Mouse (Mus musculus) MEL (cell line): Measurements from ENCODE around the gene Sptbn1. TPM values are rescaled to one million over a fixed set of nuclear protein-coding genes. Genes with fewer than 3 reads are reported as not detected.

Experiments used
- DNase-seq: peaks from one replicate; pipeline ENCODE4 v3.0.0; 2011; ENCODE audit warnings: low read depth, low spot score
- H3K27ac ChIP-seq: 2 replicates; pipeline ENCODE4 v1.5.1; 2012; ENCODE audit warnings: low read depth, mild to moderate bottlenecking, control low read depth, low read length, moderate library complexity; ENCODE audit not compliant: control insufficient read depth
- H3K27me3 ChIP-seq, 2 experiments: fragments of 150-350 bp in 1 of 2; sonication (generic) in 1 of 2; 2 replicates each; pipeline ENCODE4 v1.6.1; 2012; ENCODE audit warnings: low read length in 2 of 2, mild to moderate bottlenecking in 2 of 2, improper control_type of control experiment in 1 of 2, moderate library complexity in 1 of 2; ENCODE audit not compliant: insufficient read depth in 2 of 2, control insufficient read depth in 1 of 2
- H3K36me3 ChIP-seq, 2 experiments: 2 replicates each; pipeline ENCODE4 v1.6.1; 2012 to 2014; ENCODE audit warnings: low read length in 2 of 2, improper control_type of control experiment in 1 of 2, inconsistent platforms in 1 of 2, mild to moderate bottlenecking in 1 of 2; ENCODE audit not compliant: insufficient read depth in 2 of 2, control insufficient read depth in 1 of 2
- H3K4me1 ChIP-seq, 2 experiments: fragments of 150-350 bp in 1 of 2; sonication (generic) in 1 of 2; 2 replicates each; pipeline ENCODE4 v1.6.1; 2012; ENCODE audit warnings: low read length in 2 of 2, improper control_type of control experiment in 1 of 2, mild to moderate bottlenecking in 1 of 2; ENCODE audit not compliant: insufficient read depth in 2 of 2, control insufficient read depth in 1 of 2
- H3K4me3 ChIP-seq, 2 experiments: fragments of 150-350 bp in 1 of 2; sonication (generic) in 1 of 2; 2 replicates each; pipeline ENCODE4 v1.5.1; 2012; ENCODE audit warnings: low read depth in 2 of 2, low read length in 2 of 2, mild to moderate bottlenecking in 2 of 2, moderate library complexity in 2 of 2, control low read depth in 1 of 2, improper control_type of control experiment in 1 of 2; ENCODE audit not compliant: control insufficient read depth in 1 of 2, insufficient read depth in 1 of 2
- H3K79me2 ChIP-seq: 2 replicates; pipeline ENCODE4 v1.6.1; 2012; ENCODE audit warnings: mild to moderate bottlenecking, low read length, moderate library complexity; ENCODE audit not compliant: control insufficient read depth, poor library complexity, insufficient read depth
- H3K9ac ChIP-seq: 2 replicates; pipeline ENCODE4 v1.6.1; 2012; ENCODE audit warnings: low read depth, mild to moderate bottlenecking, control low read depth, low read length, moderate library complexity; ENCODE audit not compliant: control insufficient read depth, poor library complexity, severe bottlenecking
- H3K9me3 ChIP-seq: fragments of 150-350 bp; sonication (generic); replicated peaks from 2 replicates; pipeline ENCODE4 v1.6.1; 2012; ENCODE audit warnings: mild to moderate bottlenecking, low read length, improper control_type of control experiment, moderate library complexity; ENCODE audit not compliant: insufficient read depth
- CHD1 ChIP-seq: IDR thresholded peaks from 2 replicates; pipeline ENCODE4 v1.6.1; 2012; ENCODE audit warnings: low read depth, mild to moderate bottlenecking, inconsistent platforms, low read length, improper control_type of control experiment
- CHD2 ChIP-seq: IDR thresholded peaks from 2 replicates; pipeline ENCODE4 v1.6.1; 2011; ENCODE audit warnings: low read length, improper control_type of control experiment
- CTCF ChIP-seq, 3 experiments: IDR thresholded peaks in 2 of 3; conservative IDR thresholded peaks in 1 of 3; 2 replicates each; pipeline ENCODE4 v1.5.1; 2011 to 2012; ENCODE audit warnings: low read length in 3 of 3, low read depth in 2 of 3, mild to moderate bottlenecking in 2 of 3, improper control_type of control experiment in 1 of 3, inconsistent platforms in 1 of 3, mixed read lengths in 1 of 3, moderate library complexity in 1 of 3; ENCODE audit not compliant: control insufficient read depth in 1 of 3, insufficient read depth in 1 of 3, poor library complexity in 1 of 3, severe bottlenecking in 1 of 3
- ELF1 ChIP-seq: IDR thresholded peaks from 2 replicates; pipeline ENCODE4 v1.6.1; 2014; ENCODE audit warnings: low read depth, mild to moderate bottlenecking, inconsistent platforms, low read length, improper control_type of control experiment, moderate library complexity
- EP300 ChIP-seq, 2 experiments: IDR thresholded peaks; 2 replicates each; pipeline ENCODE4 v1.6.1; 2011; ENCODE audit warnings: improper control_type of control experiment in 2 of 2, low read length in 2 of 2, low read depth in 1 of 2, mild to moderate bottlenecking in 1 of 2
- ETS1 ChIP-seq: IDR thresholded peaks from 2 replicates; pipeline ENCODE4 v1.6.1; 2012; ENCODE audit warnings: low read depth, mild to moderate bottlenecking, inconsistent platforms, low read length, improper control_type of control experiment, moderate library complexity
- GABPA ChIP-seq: IDR thresholded peaks from 2 replicates; pipeline ENCODE4 v1.6.1; 2012; ENCODE audit warnings: low read depth, mild to moderate bottlenecking, inconsistent platforms, low read length, improper control_type of control experiment, moderate library complexity
- HCFC1 ChIP-seq: IDR thresholded peaks from 2 replicates; pipeline ENCODE4 v1.6.1; 2012; ENCODE audit warnings: low read depth, mild to moderate bottlenecking, inconsistent platforms, low read length, improper control_type of control experiment, moderate library complexity
- JUND ChIP-seq: IDR thresholded peaks from 2 replicates; pipeline ENCODE4 v1.6.1; 2011; ENCODE audit warnings: low read depth, mild to moderate bottlenecking, improper control_type of control experiment, low read length
- KAT2A ChIP-seq: conservative IDR thresholded peaks from 2 replicates; pipeline ENCODE4 v1.6.1; 2012; ENCODE audit warnings: low read depth, low read length, improper control_type of control experiment, inconsistent platforms
- MAFK ChIP-seq: IDR thresholded peaks from 2 replicates; pipeline ENCODE4 v1.6.1; 2011; ENCODE audit warnings: low read depth, mild to moderate bottlenecking, low read length, improper control_type of control experiment, borderline replicate concordance
- MAX ChIP-seq: IDR thresholded peaks from 2 replicates; pipeline ENCODE4 v1.6.1; 2011; ENCODE audit warnings: low read length, improper control_type of control experiment
- MAZ ChIP-seq: IDR thresholded peaks from 2 replicates; pipeline ENCODE4 v1.6.1; 2012; ENCODE audit warnings: low read depth, mild to moderate bottlenecking, inconsistent platforms, low read length, improper control_type of control experiment
- MEF2A ChIP-seq: IDR thresholded peaks from 2 replicates; pipeline ENCODE4 v1.6.1; 2014; ENCODE audit warnings: low read depth, mild to moderate bottlenecking, inconsistent platforms, low read length, improper control_type of control experiment; ENCODE audit not compliant: poor library complexity, insufficient replicate concordance, severe bottlenecking; ENCODE audit errors: extremely low read depth
- NELFE ChIP-seq: IDR thresholded peaks from 2 replicates; pipeline ENCODE4 v1.6.1; 2011; ENCODE audit warnings: low read depth, low read length, improper control_type of control experiment
- NRF1 ChIP-seq: IDR thresholded peaks from 2 replicates; pipeline ENCODE4 v1.6.1; 2014; ENCODE audit warnings: low read depth, mild to moderate bottlenecking, inconsistent platforms, low read length, improper control_type of control experiment, moderate library complexity; ENCODE audit not compliant: poor library complexity, insufficient read depth, severe bottlenecking
- POLR2AphosphoS5 ChIP-seq: IDR thresholded peaks from 2 replicates; pipeline ENCODE4 v1.6.1; 2012; ENCODE audit warnings: low read depth, borderline replicate concordance, mild to moderate bottlenecking, inconsistent platforms, low read length, moderate library complexity, mixed read lengths
- RAD21 ChIP-seq: IDR thresholded peaks from 2 replicates; pipeline ENCODE4 v1.6.1; 2011; ENCODE audit warnings: mild to moderate bottlenecking, low read depth, low read length, improper control_type of control experiment
- RCOR1 ChIP-seq: IDR thresholded peaks from 2 replicates; pipeline ENCODE4 v1.6.1; 2012; ENCODE audit warnings: low read depth, mild to moderate bottlenecking, inconsistent platforms, low read length, improper control_type of control experiment
- SMC3 ChIP-seq: IDR thresholded peaks from 2 replicates; pipeline ENCODE4 v1.6.1; 2011; ENCODE audit warnings: low read depth, low read length, improper control_type of control experiment
- TCF12 ChIP-seq: IDR thresholded peaks from 2 replicates; pipeline ENCODE4 v1.6.1; 2014; ENCODE audit warnings: low read depth, mild to moderate bottlenecking, inconsistent platforms, low read length, improper control_type of control experiment, moderate library complexity
- UBTF ChIP-seq: IDR thresholded peaks from 2 replicates; pipeline ENCODE4 v1.6.1; 2012; ENCODE audit warnings: low read depth, mild to moderate bottlenecking, inconsistent platforms, low read length, improper control_type of control experiment, moderate library complexity, borderline replicate concordance; ENCODE audit not compliant: insufficient read depth
- USF1 ChIP-seq: IDR thresholded peaks from 2 replicates; pipeline ENCODE4 v1.6.1; 2014; ENCODE audit warnings: low read depth, mild to moderate bottlenecking, inconsistent platforms, low read length, improper control_type of control experiment, moderate library complexity
- USF2 ChIP-seq, 2 experiments: IDR thresholded peaks; 2 replicates each; pipeline ENCODE4 v1.6.1; 2011 to 2012; ENCODE audit warnings: improper control_type of control experiment in 2 of 2, low read length in 2 of 2, borderline replicate concordance in 1 of 2, inconsistent platforms in 1 of 2, low read depth in 1 of 2, mild to moderate bottlenecking in 1 of 2; ENCODE audit not compliant: insufficient read depth in 1 of 2
- ZC3H11A ChIP-seq: IDR thresholded peaks from 2 replicates; pipeline ENCODE4 v1.6.1; 2012; ENCODE audit warnings: low read depth, mild to moderate bottlenecking, inconsistent platforms, low read length, improper control_type of control experiment
- ZKSCAN1 ChIP-seq: IDR thresholded peaks from 2 replicates; pipeline ENCODE4 v1.6.1; 2012; ENCODE audit warnings: low read depth, mild to moderate bottlenecking, inconsistent platforms, low read length, improper control_type of control experiment, moderate library complexity
- ZNF384 ChIP-seq: IDR thresholded peaks from 2 replicates; pipeline ENCODE4 v1.6.1; 2012; ENCODE audit warnings: low read depth, mild to moderate bottlenecking, inconsistent platforms, low read length, improper control_type of control experiment
- polyA plus RNA-seq, 2 experiments: library from polyadenylated mRNA; stranded (reverse) in 1 of 2; unstranded in 1 of 2; fragments of >175 nt in 1 of 2; fragments of >200 nt in 1 of 2; gene quantifications; 2 replicates each; pipeline versions ENCODE4 v1.2.1 to v1.2.4; 2012; ENCODE audit warnings: low replicate concordance in 2 of 2, low read depth in 1 of 2; ENCODE audit not compliant: insufficient read length in 2 of 2, insufficient read depth in 1 of 2, missing spikeins in 1 of 2
- total RNA-seq: library from RNA; depleted of rRNA; stranded (reverse); fragments of 300-350 nt; gene quantifications from 2 replicates; pipeline ENCODE4 v1.2.3, GENCODE M21; 2012

Sptbn1 gene
- total and polyA plus RNA-seq, 3 experiments = 14.6 to 20.2 TPM; not detected in 1

GRCm38 (mm10) chr11:30102594-30102993 is 165.4 kb downstream of the Sptbn1 start:
- Histone ChIP-seq H3K9me3 (no peaks in the 10 kb centered on the region), H3K4me1 (peaks cover 0 to 11% of the 10 kb centered on the region in 2 experiments; a peak in 2 of 4 replicates), H3K27ac (no peak overlapping the region), H3K79me2 (no peaks in the 10 kb centered on the region), H3K9ac (no peak overlapping the region), H3K27me3 (no peaks in the 10 kb centered on the region), H3K4me3 (no peak overlapping the region), H3K36me3 (peaks cover 0 to 3% of the 10 kb centered on the region in 2 experiments; a peak in 2 of 4 replicates)
- DNase-seq = peak; percentile 58
- TF ChIP-seq USF1 (no peak), CHD2 (no peak), RCOR1 (no peak), ZC3H11A (no peak), ELF1 (no peak), MEF2A (no peak), NELFE (no peak), MAFK (no peak), NRF1 (no peak), CTCF (IDR thresholded peaks at IDR 0.05 in 2 of 3, conservative IDR thresholded peaks at IDR 0.05 in 1 of 3; ENCODE audit: control insufficient read depth in 1 of 3, insufficient read depth in 1 of 3, low read depth in 2 of 3, low read length in 3 of 3, poor library complexity in 1 of 3, severe bottlenecking in 1 of 3) (no peak), POLR2AphosphoS5 (no peak), ZNF384 (no peak), SMC3 (no peak), CHD1 (no peak), TCF12 (no peak), ZKSCAN1 (no peak), RAD21 (no peak), ETS1 (no peak), JUND (no peak), MAZ (no peak)

DNA sequence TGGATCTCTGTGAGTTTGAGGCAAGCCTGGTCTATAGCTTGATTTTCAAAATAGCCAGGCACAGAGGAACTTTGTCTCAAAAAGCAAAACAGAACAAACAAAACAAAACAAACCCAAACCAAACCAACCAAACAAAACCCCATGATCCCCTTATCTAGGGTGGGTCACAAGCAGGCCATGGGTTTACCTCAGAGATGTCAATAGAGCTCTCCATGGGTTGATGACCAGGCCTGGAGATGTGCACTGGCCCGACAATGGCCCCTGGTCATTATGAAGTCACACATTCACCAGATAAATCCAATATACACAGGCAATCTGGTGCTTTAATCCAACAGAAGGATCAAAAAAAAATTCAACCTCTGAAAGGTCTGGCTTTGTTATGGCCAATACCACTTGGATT is 166.2 kb downstream of the Sptbn1 start:
- Histone ChIP-seq H3K4me1 (peaks cover 0 to 11% of the 10 kb centered on the region in 2 experiments; a peak in 2 of 4 replicates), H3K9me3 (no peaks in the 10 kb centered on the region), H3K9ac (no peak overlapping the region), H3K4me3 (no peak overlapping the region), H3K79me2 (no peaks in the 10 kb centered on the region), H3K27ac (no peak overlapping the region), H3K36me3 (peaks cover 0 to 3% of the 10 kb centered on the region in 2 experiments; a peak in 2 of 4 replicates), H3K27me3 (no peaks in the 10 kb centered on the region)
- DNase-seq = no peak
- TF ChIP-seq EP300 (IDR thresholded peaks at IDR 0.05; ENCODE audit: low read depth in 1 of 2, low read length in 2 of 2) = no peak
- TF ChIP-seq HCFC1 = no peak
- TF ChIP-seq RAD21 = no peak
- no peak for TF ChIP-seq MAZ
- no peak for TF ChIP-seq NRF1
- TF ChIP-seq GABPA = no peak
- TF ChIP-seq MAX = no peak
- no peak for TF ChIP-seq NELFE
- no peak for TF ChIP-seq KAT2A
- no peak for TF ChIP-seq USF2 (IDR thresholded peaks at IDR 0.05; ENCODE audit: borderline replicate concordance in 1 of 2, insufficient read depth in 1 of 2, low read depth in 1 of 2, low read length in 2 of 2)
- TF ChIP-seq CTCF (IDR thresholded peaks at IDR 0.05 in 2 of 3, conservative IDR thresholded peaks at IDR 0.05 in 1 of 3; ENCODE audit: control insufficient read depth in 1 of 3, insufficient read depth in 1 of 3, low read depth in 2 of 3, low read length in 3 of 3, poor library complexity in 1 of 3, severe bottlenecking in 1 of 3) = no peak
- TF ChIP-seq UBTF = no peak
- TF ChIP-seq SMC3 = no peak
- no peak for TF ChIP-seq ELF1
